Mouse (Mus musculus) heart, postnatal 36 days (tissue): Measurements from ENCODE around the gene Btbd35f4. TPM values are rescaled to one million over a fixed set of nuclear protein-coding genes. Genes with fewer than 3 reads are reported as not detected.
"Not testable (repeated sequence)": the region's sequence is repeated elsewhere in the genome, so short reads cannot be mapped to it uniquely, and the experiment has no call there.

Source experiments
- DNase-seq, 2 experiments: peaks; one replicate each; pipeline ENCODE4 v3.0.0; 2021 to 2022
- intact Hi-C: fragments of 180-260 bp; cut with DNase I; formaldehyde crosslinking; loops from one replicate; pipeline ENCODE4 v1.15.1; 2025
- total RNA-seq, 2 experiments: library from RNA; stranded (reverse); gene quantifications; 2 replicates each; pipeline ENCODE4 v1.2.3; 2021

The Btbd35f4 gene
- total RNA-seq: not detected

GRCm38 (mm10) chrX:4800196-4800595 is at the start of gene Btbd35f4:
Btbd35f4 (plus strand) TSS chrX:4800496.
- intact Hi-C loops, DNase-seq: not testable (repeated sequence)

- DNase-seq, intact Hi-C loops: not testable (repeated sequence)
Measured at GRCm38 (mm10) chrX:4840016-4840415, 39.7 kb downstream of the Btbd35f4 start.

Other genes with a start within 250 kb of the Btbd35f4 start
- not detected for gene Btbd35f27, start 151.6 kb downstream of the Btbd35f4 start, total RNA-seq